Mouse (Mus musculus) spleen, postnatal 36 days (tissue): ENCODE measurements at regions not wholly inside any gene's neighbourhood (a gene's known extent, or its start where the extent isn't known, plus 50 kb on each side); places are given as distances from the start of the nearest gene placed in this dataset.

Source experiments
- DNase-seq, 2 experiments: peaks; one replicate each; pipeline ENCODE4 v3.0.0; 2022; ENCODE audit warnings: low spot score in 2 of 2, mixed read lengths in 1 of 2

DNA sequence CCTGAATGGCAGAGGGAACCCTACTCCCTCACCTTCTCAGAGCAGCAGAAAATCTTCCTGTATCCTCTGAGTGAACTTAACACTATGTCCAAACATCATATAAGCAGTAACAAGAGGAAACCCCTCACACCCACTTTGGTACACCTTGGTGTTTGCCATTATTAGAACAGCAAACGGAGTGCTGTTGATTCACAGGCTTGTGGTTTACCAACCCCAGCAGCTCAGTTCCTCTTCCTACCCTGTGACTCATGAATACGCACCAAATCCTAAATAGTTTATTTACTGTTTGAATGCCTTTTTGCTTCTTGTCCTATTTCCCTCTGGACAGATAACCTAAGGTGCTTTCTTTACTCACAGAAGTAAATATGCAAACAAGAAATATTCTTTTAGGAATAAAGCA is 233.3 kb downstream of the Foxa2 start:
- no peak for DNase-seq

DNA sequence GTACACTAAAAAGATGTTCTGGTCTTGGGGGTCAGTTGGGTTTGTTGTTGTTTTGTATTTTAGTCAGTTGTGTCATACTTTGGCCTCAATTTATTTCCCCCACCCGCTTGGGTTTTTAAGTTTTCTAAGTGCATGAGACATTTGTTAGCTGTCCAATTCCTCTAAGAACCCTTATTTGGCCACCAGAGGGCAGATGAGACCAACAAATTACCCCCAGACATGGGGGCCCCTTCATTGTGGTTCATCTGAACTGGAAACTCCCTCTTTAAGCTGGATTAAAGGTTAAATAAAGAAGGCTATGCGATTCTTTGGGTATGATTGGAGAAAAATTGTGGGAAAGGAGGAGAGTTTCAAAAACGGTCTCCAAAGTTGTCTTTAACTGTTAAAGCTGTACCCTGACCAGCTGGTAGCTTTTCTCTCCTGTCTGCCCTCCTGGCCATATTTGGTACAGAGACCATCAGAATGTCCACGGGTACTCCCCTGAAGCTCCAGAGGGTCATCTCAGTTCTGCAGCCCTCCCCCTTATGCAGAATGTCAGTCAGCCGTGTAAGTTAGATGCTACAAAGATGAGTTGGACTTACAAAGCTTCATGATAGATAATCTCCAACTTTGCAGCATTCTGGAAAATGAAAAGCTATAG is 238.6 kb downstream of the Foxa2 start:
- peak; percentile 2 to 4 for DNase-seq

DNA sequence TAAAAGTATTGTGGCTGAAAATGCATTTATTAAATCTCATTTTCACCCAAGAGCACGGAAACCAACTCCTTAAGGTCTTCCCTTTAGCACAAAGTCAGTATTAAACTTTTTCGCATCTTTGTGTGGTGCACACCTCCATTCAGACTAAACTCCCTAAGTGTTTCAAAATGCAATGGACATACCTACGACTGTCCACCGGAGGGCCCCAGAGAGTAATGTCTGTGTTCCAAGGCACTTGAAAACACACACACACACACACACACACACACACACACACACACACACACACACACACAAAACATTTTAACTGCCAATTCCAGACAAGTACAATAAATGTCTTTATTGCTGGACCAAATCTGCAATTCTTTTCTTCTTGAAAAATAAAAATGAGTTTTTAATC is 243.7 kb downstream of the Foxa2 start:
- DNase-seq: no peak

- no peak for DNase-seq
Observed at GRCm38 (mm10) chr2:147791434-147791833, 255.3 kb downstream of the Foxa2 start.

DNA sequence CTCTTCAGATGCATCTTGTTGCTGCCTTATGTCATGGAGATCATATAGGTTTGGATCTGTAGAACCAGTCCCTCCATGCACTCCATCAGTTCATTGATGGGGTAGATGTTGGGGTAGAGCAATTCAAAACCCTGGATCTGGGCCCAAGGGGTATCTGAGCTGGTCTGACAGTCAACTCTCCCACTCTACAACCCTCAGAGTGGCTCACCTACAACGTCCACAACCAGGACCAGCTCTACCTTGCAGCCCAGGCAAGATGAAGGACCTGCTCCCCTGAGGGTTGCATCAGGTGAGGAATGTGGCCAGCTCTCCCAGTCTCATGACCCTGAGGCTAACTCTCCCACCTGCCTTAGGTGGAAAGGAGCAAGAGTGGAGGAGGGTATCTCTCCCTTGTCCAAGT is 256.9 kb downstream of the Foxa2 start:
- DNase-seq: no peak

GRCm38 (mm10) chr2:147789268-147789667 is 257.5 kb downstream of the Foxa2 start:
- DNase-seq: no peak

- DNase-seq: no peak
Observed at GRCm38 (mm10) chr2:147788001-147788400, 258.8 kb downstream of the Foxa2 start.

GRCm38 (mm10) chr2:147782496-147782895 is 264.3 kb downstream of the Foxa2 start:
- no peak for DNase-seq

DNA sequence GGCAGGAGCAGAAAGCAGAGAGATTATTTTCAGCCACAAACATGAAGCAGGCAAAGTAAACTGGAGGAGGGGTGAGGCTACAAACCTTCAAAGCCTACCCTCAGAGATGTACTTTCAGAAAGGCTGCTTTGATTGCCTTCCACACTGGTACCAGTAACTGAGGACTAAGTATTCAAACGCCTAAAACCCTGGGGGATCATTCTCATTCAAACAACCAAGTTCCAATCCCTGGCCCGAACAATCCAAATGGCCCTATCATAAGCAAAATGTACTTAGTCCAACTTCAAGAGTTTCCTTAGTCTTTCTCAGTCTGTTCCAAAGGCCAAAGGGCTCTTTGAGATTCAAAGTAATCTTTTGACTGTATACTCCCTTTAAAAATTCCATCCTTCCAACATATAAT is 270.5 kb downstream of the Foxa2 start:
- no peak for DNase-seq

- no peak for DNase-seq
Observed at GRCm38 (mm10) chr2:147772579-147772978, 274.2 kb downstream of the Foxa2 start.

DNA sequence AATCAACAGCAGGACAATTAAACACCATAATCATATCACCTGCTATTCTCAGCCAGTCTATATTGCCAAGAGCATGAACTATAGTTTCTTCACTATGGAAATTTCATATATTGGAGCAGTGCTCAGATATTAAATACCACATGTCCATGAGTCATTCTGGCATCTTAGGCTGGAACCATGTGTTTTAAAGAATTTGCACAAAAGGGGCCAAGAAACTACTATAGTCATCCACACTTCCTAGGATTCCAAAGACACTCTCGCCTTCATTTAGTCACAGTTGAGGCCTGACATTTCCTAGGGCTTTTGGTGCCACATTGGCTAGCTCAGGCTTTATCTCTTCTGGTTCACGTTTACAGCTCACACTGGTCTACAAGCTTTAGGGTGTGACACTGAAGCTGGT is 293.7 kb downstream of the Foxa2 start:
- no peak for DNase-seq

DNA sequence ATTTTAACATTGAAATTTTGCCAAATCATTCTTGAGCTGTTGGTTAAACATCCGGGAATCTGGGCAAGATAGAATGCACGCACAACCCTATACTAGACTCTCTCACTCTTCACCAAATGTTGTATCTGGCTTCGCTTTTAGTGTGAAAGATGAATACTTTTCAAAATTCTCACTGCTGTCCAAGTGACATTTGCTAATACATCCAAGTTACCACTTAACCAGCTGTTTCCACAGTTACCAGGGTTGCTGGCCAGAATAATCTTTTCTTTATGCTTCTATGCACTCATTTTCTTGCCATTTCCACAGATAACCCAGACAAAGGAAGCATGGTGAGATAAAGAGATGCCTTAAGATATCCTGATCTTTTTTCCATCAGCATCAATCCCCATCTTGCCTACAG is 294.9 kb downstream of the Foxa2 start:
- no peak for DNase-seq

DNA sequence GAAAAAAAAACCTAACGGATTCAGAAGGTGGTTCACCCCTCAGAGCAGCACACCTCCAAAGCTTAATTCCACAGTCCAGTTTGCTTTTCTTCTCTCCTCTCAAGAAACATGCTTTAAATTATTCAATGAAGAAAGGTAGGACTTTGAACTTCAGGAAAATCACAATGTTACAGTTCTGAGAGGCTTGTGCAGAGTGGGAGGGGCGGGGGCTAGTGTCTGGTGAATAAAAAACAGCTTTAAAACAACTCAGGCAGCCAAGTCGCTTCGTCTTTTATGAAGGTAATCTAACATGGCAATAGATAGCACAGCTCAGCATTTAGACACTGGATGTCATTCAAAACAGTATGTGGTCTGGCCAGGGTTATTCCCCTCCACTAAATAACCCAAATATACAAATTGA is 298.8 kb downstream of the Foxa2 start:
- DNase-seq: no peak

GRCm38 (mm10) chr2:147743908-147744307 is 302.9 kb downstream of the Foxa2 start:
- no peak for DNase-seq

- DNase-seq: no peak
Observed at GRCm38 (mm10) chr2:147738307-147738872, 308.4 kb downstream of the Foxa2 start.

DNA sequence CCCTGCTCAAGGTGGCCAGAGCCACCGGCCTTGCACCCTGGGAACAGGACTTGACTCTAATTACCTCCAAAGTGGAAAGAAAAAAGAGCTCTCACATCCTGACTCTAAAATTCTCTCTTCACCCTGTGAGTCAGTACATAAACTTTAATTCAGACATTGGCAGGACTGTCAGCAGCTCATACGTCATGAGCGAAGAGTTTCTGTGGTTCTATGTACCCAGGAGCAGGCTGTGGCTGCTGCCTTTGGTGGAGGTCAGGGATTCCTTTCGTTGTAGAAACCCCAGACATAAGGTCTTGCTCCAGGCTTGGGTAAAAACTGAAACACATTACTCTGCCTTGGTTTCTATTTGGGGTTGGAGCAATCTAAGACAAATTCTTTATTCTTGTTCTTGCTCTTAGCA is 319.4 kb downstream of the Foxa2 start:
- no peak for DNase-seq

DNA sequence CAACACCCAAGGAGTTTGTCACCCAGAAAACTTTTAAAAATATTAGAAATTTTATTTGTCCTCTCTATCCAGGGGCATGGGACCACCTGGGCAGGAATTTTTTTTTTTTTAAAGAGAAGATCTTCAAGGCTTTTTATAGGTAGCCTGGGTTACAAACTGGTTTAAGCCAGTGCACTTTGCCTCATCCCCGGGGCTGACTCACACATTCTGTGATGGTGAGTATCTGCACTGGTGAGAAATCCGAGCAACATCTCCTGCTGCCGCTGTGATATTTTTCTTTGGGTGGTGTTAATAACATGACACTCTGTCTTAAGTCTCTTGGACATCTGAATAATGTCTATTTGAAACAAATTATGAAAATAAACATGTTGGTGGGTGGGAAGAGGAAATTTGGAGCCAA is 327.8 kb downstream of the Foxa2 start:
- no peak for DNase-seq

GRCm38 (mm10) chr2:147717484-147717947 is 329.3 kb downstream of the Foxa2 start:
- no peak for DNase-seq

DNA sequence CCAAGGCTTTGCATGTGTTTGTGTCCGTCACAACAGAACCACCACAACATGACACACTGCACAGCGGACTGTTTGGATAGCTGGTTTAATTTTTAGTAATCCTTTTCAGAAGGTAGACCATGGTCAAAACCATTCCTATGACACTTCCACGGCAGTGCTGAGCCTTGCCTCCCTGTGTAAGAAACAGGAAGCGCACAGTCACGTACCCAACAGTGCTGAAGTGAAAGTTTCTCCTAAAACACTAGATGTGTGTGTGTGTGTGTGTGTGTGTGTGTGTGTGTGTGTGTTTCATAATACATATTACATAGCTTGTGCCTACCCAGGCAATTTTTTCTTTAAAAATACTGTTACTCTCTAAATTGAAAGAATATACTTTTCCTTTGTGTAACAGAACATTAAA is 331.0 kb downstream of the Foxa2 start:
- no peak for DNase-seq

DNA sequence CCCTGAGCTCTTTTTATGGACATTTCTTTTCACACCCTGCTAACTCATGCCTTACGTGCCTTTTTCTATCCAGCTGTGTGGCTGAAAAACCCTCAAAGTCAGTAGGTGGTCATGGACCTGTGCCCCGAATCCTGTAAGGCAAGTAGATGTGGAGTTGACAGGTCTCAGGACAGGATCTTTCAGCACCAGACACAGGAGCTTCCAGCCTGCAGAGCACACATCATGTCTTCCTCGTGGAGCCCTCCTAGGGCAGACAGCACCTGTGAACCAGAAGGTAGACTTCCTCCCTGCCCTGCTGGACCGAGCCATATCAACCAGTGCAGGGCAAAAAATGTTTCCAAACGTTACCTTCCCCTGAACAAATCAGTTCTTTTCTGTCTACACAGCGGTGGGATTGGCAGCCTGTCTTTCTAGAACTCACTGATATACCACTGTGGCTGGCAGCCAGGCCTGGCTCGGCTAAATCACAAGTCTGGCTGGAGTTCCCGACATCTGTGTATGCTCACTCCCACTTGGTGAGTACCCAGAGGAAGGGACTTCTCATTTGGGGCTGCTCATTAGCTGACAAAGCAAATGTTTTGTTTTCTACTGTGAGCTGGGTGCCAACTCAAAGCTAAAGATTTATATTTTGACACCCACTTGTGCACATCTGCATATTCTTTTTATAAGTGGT is 336.0 kb downstream of the Foxa2 start:
- DNase-seq: no peak

DNA sequence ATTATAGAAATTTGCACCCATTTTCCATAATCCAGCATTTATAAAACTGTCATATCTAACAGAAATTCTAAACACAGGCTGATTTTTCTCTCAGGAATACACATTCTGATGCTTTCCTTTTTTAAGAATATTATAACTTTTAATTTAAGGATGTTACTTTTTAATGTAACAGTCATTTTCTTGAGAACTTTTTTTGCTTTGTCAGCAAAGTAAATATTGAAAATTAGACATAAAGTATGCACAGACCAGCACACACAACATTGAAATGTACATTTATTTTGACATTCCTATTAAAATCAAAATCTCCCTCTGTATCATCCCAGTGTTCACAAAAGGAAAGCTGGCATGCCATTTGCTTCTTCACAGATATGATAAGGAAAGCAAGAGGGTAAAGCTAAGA is 337.0 kb downstream of the Foxa2 start:
- no peak for DNase-seq

- no peak for DNase-seq
Observed at GRCm38 (mm10) chr2:147707156-147707555, 339.6 kb downstream of the Foxa2 start.

DNA sequence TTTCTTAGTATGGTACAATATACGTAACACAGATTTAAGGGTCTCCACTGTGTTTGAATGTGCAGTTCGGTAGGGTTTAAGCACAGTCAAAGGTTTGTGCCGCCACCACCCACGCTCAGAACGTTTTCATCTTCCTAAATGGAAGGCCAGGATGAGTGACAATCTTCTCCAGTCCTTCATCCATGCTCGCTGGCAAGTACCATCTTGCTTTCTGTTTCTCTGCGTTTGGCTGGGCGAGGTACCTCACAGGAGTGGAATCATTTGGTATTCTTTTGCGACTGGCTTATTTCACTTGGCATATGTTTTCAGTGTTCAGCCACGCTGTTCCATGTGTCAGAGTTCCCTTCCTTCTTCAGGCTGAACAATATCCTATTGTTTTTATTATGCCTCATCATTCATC is 342.3 kb downstream of the Pax1 start:
- no peak for DNase-seq
